Mouse (Mus musculus): ENCODE data around the gene Dlat. TPM values are rescaled to one million over a fixed set of nuclear protein-coding genes. Genes with fewer than 3 reads are reported as not detected.

Gene Dlat
- polyA plus RNA-seq (2015; fragmentation: Nextera tagmentation; extraction: Ambion mirVana): 47.0 and 54.3 TPM in 2 replicates

DNA sequence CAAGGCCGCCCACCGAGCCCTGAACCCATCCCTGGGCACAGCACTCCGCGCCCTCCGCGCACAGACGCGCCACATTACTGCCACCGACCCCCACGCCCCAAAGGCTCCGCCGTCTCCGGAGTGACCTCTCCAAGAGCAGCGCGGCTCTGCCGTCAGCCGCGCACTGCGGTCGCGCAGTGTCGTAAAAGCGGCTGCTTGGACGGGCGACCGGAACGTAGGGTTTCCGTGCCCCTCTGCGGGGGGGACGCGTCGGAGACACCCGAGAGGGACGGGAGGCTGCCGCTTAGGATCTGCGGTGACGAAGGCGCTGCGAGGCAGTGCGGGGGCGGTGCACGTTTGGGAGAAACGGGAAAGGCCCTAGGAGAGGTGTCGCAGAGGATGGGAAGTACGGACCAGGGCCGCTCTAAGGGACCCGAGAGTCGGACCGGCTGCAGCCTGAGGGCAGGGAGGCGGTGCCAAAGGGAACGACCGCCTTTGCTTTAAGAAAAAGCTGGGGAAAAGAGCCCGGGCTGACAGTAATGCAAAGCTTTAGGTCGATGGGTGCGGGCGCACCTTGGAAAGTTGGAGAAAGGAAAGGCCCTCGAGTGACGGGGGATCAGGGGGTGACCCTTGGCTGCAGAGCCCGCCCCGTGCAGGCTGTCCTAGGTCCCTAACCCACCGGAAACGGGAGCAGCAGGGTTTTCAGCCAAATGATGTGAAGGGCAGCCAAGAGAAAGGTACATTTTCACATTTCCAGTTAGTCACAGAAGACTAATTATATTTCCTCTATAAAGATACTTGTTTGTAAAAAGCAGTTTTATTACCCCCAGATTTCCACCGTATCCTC is at the start of gene Dlat:
Gene Dlat (minus strand): TSS at position 389 of the 826 bp plus-strand sequence.
- Histone ChIP-seq H3K4me1 (ENCODE audit: control insufficient read depth, insufficient read depth, low read length) (peaks cover 14% of the 10 kb centered on the region), H3K36me3 (ENCODE audit: control insufficient read depth, insufficient read depth, low read length) (no peaks in the 10 kb centered on the region), H3K27ac (ENCODE audit: low read length) (peak within 1 kb of the TSS; percentile 86), H3K27me3 (ENCODE audit: control insufficient read depth, insufficient read depth, low read depth, low read length) (no peaks in the 10 kb centered on the region), H3K9me3 (replicated peaks; ENCODE audit: control insufficient read depth, low read length, poor library complexity, severe bottlenecking) (no peaks in the 10 kb centered on the region), H3K4me2 (ENCODE audit: low read length) (peak within 1 kb of the TSS; percentile 85), H3K4me3 (ENCODE audit: low read depth, low read length) (peak within 1 kb of the TSS; percentile 65), H3K9ac (ENCODE audit: low read depth, low read length) (peak within 1 kb of the TSS; percentile 87)
- WGBS: under 1% methylated on average over 61 of the region's 63 CpGs
- peak; percentile 94 for ATAC-seq

GRCm38 (mm10) chr9:50709108-50709507 is 49.5 kb upstream of the Dlat start:
- Histone ChIP-seq H3K36me3 (ENCODE audit: control insufficient read depth, insufficient read depth, low read length) (0 out of 2 replicates have a peak, but pooled peaks cover 4% of the 10 kb centered on the region), H3K9me3 (replicated peaks; ENCODE audit: control insufficient read depth, low read length, poor library complexity, severe bottlenecking) (no peaks in the 10 kb centered on the region), H3K4me2 (ENCODE audit: low read length) (no peak overlapping the region), H3K27me3 (ENCODE audit: control insufficient read depth, insufficient read depth, low read depth, low read length) (no peaks in the 10 kb centered on the region), H3K9ac (ENCODE audit: low read depth, low read length) (no peak overlapping the region), H3K4me3 (ENCODE audit: low read depth, low read length) (no peak overlapping the region), H3K27ac (ENCODE audit: low read length) (no peak overlapping the region), H3K4me1 (ENCODE audit: control insufficient read depth, insufficient read depth, low read length) (no peaks in the 10 kb centered on the region)
- WGBS: 19% methylated on average over 2 of the region's 2 CpGs
- ATAC-seq: no peak

DNA sequence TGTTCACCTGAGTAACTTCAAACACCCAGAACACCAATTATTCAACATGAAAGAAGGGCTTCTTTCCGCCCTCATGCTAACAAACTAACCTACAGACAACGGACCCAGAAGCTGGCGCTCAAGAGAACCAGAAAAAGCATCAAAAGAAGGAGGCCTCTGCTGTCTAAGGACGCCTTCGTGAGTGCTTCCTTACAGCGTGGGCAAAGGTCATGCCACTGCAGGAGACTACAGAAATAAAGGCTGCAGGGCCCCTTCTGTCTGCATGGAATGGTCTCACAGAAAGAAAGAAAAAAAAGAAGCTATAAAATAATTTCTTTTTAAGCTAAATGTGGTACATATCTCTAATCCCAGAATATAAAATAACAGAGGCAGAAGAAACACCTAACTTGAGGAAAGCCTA is 45.3 kb upstream of the Dlat start:
- H3K4me2 ChIP-seq (ENCODE audit: low read length): no peak overlapping the region
- no peaks in the 10 kb centered on the region for H3K4me1 ChIP-seq (ENCODE audit: control insufficient read depth, insufficient read depth, low read length)
- H3K9me3 ChIP-seq (replicated peaks; ENCODE audit: control insufficient read depth, low read length, poor library complexity, severe bottlenecking): no peaks in the 10 kb centered on the region
- H3K4me3 ChIP-seq (ENCODE audit: low read depth, low read length): no peak overlapping the region
- ATAC-seq: no peak
- no peak overlapping the region for H3K27ac ChIP-seq (ENCODE audit: low read length)
- peaks cover 4% of the 10 kb centered on the region; the same call in 1 of the 2 replicates for H3K36me3 ChIP-seq (ENCODE audit: control insufficient read depth, insufficient read depth, low read length)
- no peaks in the 10 kb centered on the region for H3K27me3 ChIP-seq (ENCODE audit: control insufficient read depth, insufficient read depth, low read depth, low read length)
- 30% methylated on average over 6 of the region's 6 CpGs for WGBS
- H3K9ac ChIP-seq (ENCODE audit: low read depth, low read length): no peak overlapping the region

DNA sequence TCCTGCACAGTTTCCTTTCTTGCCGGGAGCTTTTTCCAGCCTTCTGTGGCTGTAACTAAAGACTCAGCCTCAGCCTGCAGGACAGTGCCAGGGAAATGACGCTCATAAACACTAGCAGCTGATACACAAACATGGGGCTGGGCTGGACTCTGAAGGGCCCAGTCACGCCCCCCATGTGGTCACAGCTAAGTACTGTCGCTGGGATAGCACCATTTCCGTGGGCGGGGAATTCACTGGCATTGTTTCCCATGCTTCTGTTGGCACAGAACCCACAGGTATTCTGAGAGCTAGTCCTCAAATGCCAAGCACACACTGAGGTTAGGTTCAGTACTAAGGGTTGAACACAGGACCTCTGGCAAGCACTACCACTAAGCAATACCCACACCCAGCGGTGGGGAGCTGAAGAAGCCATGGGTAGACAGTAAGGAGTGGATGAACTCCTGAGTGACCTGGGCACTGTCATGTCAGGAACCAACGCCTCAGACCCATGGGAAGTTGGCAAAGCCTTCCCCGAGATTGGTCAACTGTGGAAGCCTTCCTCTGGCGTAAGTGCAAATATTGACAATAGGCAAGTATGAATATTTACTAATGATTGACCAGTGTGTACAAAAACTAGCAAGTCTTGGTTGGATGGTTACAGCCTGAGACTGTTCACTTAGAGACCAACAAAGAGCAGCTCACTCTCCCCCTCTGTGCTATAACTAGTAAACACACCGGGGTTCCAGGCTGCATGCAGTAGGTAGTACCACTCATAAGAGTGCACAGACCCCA is 41.5 kb upstream of the Dlat start:
- Histone ChIP-seq H3K27me3 (ENCODE audit: control insufficient read depth, insufficient read depth, low read depth, low read length) (no peaks in the 10 kb centered on the region), H3K9me3 (replicated peaks; ENCODE audit: control insufficient read depth, low read length, poor library complexity, severe bottlenecking) (no peaks in the 10 kb centered on the region), H3K4me3 (ENCODE audit: low read depth, low read length) (no peak overlapping the region), H3K4me2 (ENCODE audit: low read length) (no peak overlapping the region), H3K9ac (ENCODE audit: low read depth, low read length) (no peak overlapping the region), H3K27ac (ENCODE audit: low read length) (no peak overlapping the region), H3K36me3 (ENCODE audit: control insufficient read depth, insufficient read depth, low read length) (peaks cover 4% of the 10 kb centered on the region; the same call in 1 of the 2 replicates), H3K4me1 (ENCODE audit: control insufficient read depth, insufficient read depth, low read length) (peaks cover 14% of the 10 kb centered on the region)
- 67% methylated on average over 11 of the region's 11 CpGs for WGBS
- ATAC-seq: no peak

- Histone ChIP-seq H3K27ac (ENCODE audit: low read length) (peak overlapping the region; percentile 83), H3K9me3 (replicated peaks; ENCODE audit: control insufficient read depth, low read length, poor library complexity, severe bottlenecking) (no peaks in the 10 kb centered on the region), H3K36me3 (ENCODE audit: control insufficient read depth, insufficient read depth, low read length) (peaks cover 4% of the 10 kb centered on the region; the same call in 1 of the 2 replicates), H3K4me1 (ENCODE audit: control insufficient read depth, insufficient read depth, low read length) (peaks cover 14% of the 10 kb centered on the region), H3K4me2 (ENCODE audit: low read length) (peak overlapping the region; percentile 90), H3K27me3 (ENCODE audit: control insufficient read depth, insufficient read depth, low read depth, low read length) (no peaks in the 10 kb centered on the region), H3K9ac (ENCODE audit: low read depth, low read length) (peak overlapping the region; percentile 90), H3K4me3 (ENCODE audit: low read depth, low read length) (peak overlapping the region; percentile 69)
- ATAC-seq: peak; percentile 72
- under 1% methylated on average over 62 of the region's 70 CpGs for WGBS
Measured at GRCm38 (mm10) chr9:50698418-50699409, 39.1 kb upstream of the Dlat start.

DNA sequence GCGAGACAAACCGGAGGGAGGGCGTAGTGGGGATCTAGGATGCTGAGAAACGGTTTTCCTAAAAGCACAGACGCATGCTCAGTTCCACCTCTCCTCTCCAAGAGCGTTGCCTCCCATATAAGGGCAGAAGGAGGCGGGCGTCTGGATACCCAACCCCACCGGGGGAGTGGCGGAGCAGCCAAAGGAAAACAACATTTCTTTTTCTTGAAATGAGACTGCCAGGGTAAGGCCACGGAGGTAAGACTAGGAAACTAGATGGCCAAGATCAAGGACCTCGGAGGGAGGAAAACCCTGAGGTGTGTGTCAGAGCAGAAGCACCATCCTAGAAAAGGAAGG is 38.1 kb upstream of the Dlat start:
- under 1% methylated on average over 12 of the region's 12 CpGs for WGBS
- no peaks in the 10 kb centered on the region for H3K9me3 ChIP-seq (replicated peaks; ENCODE audit: control insufficient read depth, low read length, poor library complexity, severe bottlenecking)

DNA sequence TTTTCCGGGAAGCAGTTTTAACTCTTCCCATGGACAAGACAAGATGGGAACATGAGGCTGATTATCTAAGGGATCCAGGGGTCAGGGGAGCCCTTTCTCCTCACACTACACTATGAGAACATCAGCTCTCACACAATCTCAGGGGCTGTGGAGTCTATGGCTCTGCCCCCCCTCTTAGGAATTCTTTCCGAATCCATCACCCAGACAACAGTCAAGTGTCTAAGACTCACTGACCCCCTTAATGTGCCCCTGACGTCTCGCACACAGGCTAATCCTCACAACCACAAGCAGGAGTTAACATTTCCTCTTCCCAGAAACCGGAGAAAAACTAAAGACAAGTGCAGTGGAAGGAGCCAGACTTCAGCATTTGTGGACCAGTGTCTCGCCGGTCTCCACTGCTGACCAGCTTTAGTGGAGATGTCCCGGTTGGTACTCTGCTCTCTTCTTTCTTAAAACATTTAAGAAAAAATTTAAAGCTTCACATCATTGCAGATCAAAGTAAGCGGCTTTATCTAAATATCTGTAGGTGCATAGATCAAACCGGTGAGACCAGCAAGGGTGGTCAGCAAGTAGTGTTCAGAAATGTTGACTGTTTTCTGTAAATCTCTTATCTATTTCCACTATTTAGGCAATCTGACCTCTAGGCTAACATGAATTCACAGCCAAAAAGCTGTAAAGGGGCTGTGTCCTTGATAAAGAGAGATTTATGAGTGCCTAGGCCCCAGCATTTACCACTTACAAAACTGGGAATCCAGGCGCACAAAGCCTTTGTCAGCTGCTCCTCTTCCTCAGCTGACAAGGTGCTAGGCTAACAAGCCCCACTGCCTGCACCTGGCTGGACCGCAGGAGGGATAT is 37.5 kb upstream of the Dlat start:
- H3K9me3 ChIP-seq (replicated peaks; ENCODE audit: control insufficient read depth, low read length, poor library complexity, severe bottlenecking): no peaks in the 10 kb centered on the region
- H3K9ac ChIP-seq (ENCODE audit: low read depth, low read length): peak overlapping the region; percentile 75
- peak overlapping the region; percentile 90 for H3K4me2 ChIP-seq (ENCODE audit: low read length)
- H3K27ac ChIP-seq (ENCODE audit: low read length): peak overlapping the region; percentile 79
- ATAC-seq: no peak
- 25% methylated on average over 12 of the region's 12 CpGs for WGBS
- no peaks in the 10 kb centered on the region for H3K27me3 ChIP-seq (ENCODE audit: control insufficient read depth, insufficient read depth, low read depth, low read length)
- H3K4me1 ChIP-seq (ENCODE audit: control insufficient read depth, insufficient read depth, low read length): peaks cover 16% of the 10 kb centered on the region
- H3K36me3 ChIP-seq (ENCODE audit: control insufficient read depth, insufficient read depth, low read length): peaks cover 4% of the 10 kb centered on the region; the same call in 1 of the 2 replicates
- peak overlapping the region; percentile 69 for H3K4me3 ChIP-seq (ENCODE audit: low read depth, low read length)

More for the DNA sequence above, 38.1 kb upstream of the Dlat start:
- peaks cover 16% of the 10 kb centered on the region for H3K4me1 ChIP-seq (ENCODE audit: control insufficient read depth, insufficient read depth, low read length)
- peak overlapping the region; percentile 75 for H3K9ac ChIP-seq (ENCODE audit: low read depth, low read length)
- ATAC-seq: peak; percentile 78
- H3K36me3 ChIP-seq (ENCODE audit: control insufficient read depth, insufficient read depth, low read length): peaks cover 4% of the 10 kb centered on the region; the same call in 1 of the 2 replicates
- H3K4me3 ChIP-seq (ENCODE audit: low read depth, low read length): peak overlapping the region; percentile 69
- peak overlapping the region; percentile 79 for H3K27ac ChIP-seq (ENCODE audit: low read length)
- peak overlapping the region; percentile 90 for H3K4me2 ChIP-seq (ENCODE audit: low read length)
- H3K27me3 ChIP-seq (ENCODE audit: control insufficient read depth, insufficient read depth, low read depth, low read length): no peaks in the 10 kb centered on the region

GRCm38 (mm10) chr9:50695153-50695552 is 35.6 kb upstream of the Dlat start:
- WGBS: 82% methylated on average over 6 of the region's 6 CpGs
- Histone ChIP-seq H3K4me1 (ENCODE audit: control insufficient read depth, insufficient read depth, low read length) (peaks cover 16% of the 10 kb centered on the region), H3K9ac (ENCODE audit: low read depth, low read length) (no peak overlapping the region), H3K4me3 (ENCODE audit: low read depth, low read length) (no peak overlapping the region), H3K27me3 (ENCODE audit: control insufficient read depth, insufficient read depth, low read depth, low read length) (no peaks in the 10 kb centered on the region), H3K9me3 (replicated peaks; ENCODE audit: control insufficient read depth, low read length, poor library complexity, severe bottlenecking) (no peaks in the 10 kb centered on the region), H3K4me2 (ENCODE audit: low read length) (no peak overlapping the region), H3K36me3 (ENCODE audit: control insufficient read depth, insufficient read depth, low read length) (peaks cover under 1% of the 10 kb centered on the region; the same call in 1 of the 2 replicates), H3K27ac (ENCODE audit: low read length) (no peak overlapping the region)
- no peak for ATAC-seq
